ENCODE assay signal across 9 mouse cellular contexts in the genomic region with DNA sequence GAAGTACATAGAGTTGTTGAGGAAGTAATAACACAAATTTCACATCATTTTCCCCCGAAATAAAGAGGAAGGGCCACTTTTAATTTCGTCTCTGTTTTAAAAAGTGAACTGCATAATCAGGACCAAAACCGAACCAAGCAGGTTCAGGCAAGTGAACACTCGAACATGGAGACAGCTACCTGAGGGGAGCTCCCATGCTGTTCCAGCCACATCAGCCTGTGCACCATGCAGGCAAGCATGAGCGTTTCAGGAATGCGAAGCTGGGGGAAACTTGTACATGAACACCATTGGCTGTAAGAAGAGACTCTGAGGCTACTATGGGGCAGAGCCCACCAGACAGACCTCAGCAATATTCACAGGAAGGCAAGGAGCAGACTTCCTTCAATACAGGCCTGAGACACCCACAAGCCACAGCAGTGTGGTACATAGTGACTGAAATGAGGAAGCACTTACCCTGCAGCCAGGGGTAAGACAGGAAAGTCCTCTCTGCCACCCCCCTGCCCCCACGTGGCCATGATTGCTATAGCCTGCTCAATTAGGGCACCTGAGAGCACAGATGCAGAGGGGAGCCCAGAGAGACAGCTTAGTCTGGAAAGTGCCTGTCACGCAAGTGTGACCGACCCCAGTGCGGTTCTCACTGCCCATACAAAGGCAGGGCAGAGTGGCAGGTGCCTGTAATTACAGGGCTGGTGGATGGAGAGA. TPM values are rescaled to one million over a fixed set of nuclear protein-coding genes. Genes with fewer than 3 reads are reported as not detected.
DNase-seq lines count a peak whose midpoint lies in the region; ATAC-seq and TF ChIP-seq lines count a peak whose summit lies in the region.
"Had no signal": no experiment of that assay in that cellular context is flagged by ENCODE, and none has a peak within 500 bp of the region (broad histone marks: within the 10 kb centered on the region; RNA-seq: fewer than 3 reads in every experiment).

No protein-coding gene starts in this region.

- no peak overlapping the region for H3K4me2 ChIP-seq in limb, embryonic 15.5 days

- H3K36me3 ChIP-seq in kidney, adult 2 months (ENCODE audit: control insufficient read depth, insufficient read depth, low read length): no peaks in the 10 kb centered on the region
- no peaks in the 10 kb centered on the region for H3K36me3 ChIP-seq in limb, embryonic 15.5 days

- H3K27ac ChIP-seq in kidney, adult 2 months (ENCODE audit: insufficient read depth, low read depth, low read length): no peak overlapping the region
- peak overlapping the region; percentile 44 for H3K27ac ChIP-seq in limb, embryonic 15.5 days

- WGBS in kidney, adult 2 months: 58% methylated on average over 10 of the region's 10 CpGs
- WGBS in limb, embryonic 15.5 days: 40% methylated on average over 10 of the region's 10 CpGs

- no peaks in the 10 kb centered on the region for H3K9me3 ChIP-seq in limb, embryonic 15.5 days

- TF ChIP-seq CTCF in kidney, adult 2 months (conservative IDR thresholded peaks at IDR 0.05; ENCODE audit: insufficient read depth, insufficient read length, low read depth, low read length): 0 out of 2 replicates have a peak, but pooled peaks have one; percentile 1

- no peaks in the 10 kb centered on the region for H3K4me1 ChIP-seq in kidney, adult 2 months (ENCODE audit: control insufficient read depth, insufficient read depth, low read length)
- H3K4me1 ChIP-seq in limb, embryonic 15.5 days: peaks cover 13% of the 10 kb centered on the region; the same call in 1 of the 2 replicates

- no peak overlapping the region for H3K9ac ChIP-seq in limb, embryonic 15.5 days

- no peak for ATAC-seq in limb, embryonic 15.5 days (ENCODE audit: insufficient number of reproducible peaks, low FRiP score, low TSS enrichment, low read depth)

- no peaks in the 10 kb centered on the region for H3K27me3 ChIP-seq in kidney, adult 2 months (replicated peaks; ENCODE audit: control insufficient read depth, insufficient read depth, low read length)
- no peaks in the 10 kb centered on the region for H3K27me3 ChIP-seq in limb, embryonic 15.5 days

- no peak overlapping the region for H3K4me3 ChIP-seq in kidney, adult 2 months (ENCODE audit: insufficient read depth, low read depth, low read length)
- H3K4me3 ChIP-seq in limb, embryonic 15.5 days: no peak overlapping the region

- TF ChIP-seq POLR2A in kidney, adult 2 months (IDR thresholded peaks at IDR 0.05; ENCODE audit: low read depth, low read length): no peak

- DNase-seq in kidney, adult 2 months: no peak
- no peak for DNase-seq in kidney, adult 11 months
- DNase-seq in CD8-positive naive resting alpha-beta T cell, adult 2 months (ENCODE audit: low read depth in 2 of 2, low spot score in 2 of 2): peak; percentile 35 to 42
- DNase-seq in spleen, adult 12 weeks (ENCODE audit: low spot score): peak; percentile 43
- no peak for DNase-seq in frontal cortex, postnatal 25 days (ENCODE audit: low spot score in 2 of 2)
- DNase-seq in testis, postnatal 10 days (ENCODE audit: low spot score): no peak
- DNase-seq in heart, adult 9 months (ENCODE audit: low spot score in 2 of 2): no peak

RNA-seq across cellular contexts. Expression of a gene that starts 33.1 kb away (rescaled TPM):
- 3.1 and 4.1 TPM in 2 replicates for polyA plus RNA-seq in kidney, adult 2 months (2012; rRNA removed)
- polyA plus RNA-seq in limb, embryonic 15.5 days (2015; fragmentation: Nextera tagmentation; extraction: Ambion mirVana): 4.0 and 4.6 TPM in 2 replicates

RNA-seq across cellular contexts. Expression of a gene that starts 37.1 kb away (rescaled TPM):
- polyA plus RNA-seq in kidney, adult 2 months (2012; rRNA removed): not detected in 2 replicates
- polyA plus RNA-seq in limb, embryonic 15.5 days (2015; fragmentation: Nextera tagmentation; extraction: Ambion mirVana): not detected in 2 replicates

RNA-seq across cellular contexts. Expression of a gene that starts 42.0 kb away (rescaled TPM):
- 0.36 TPM in 1 of 2 replicates, not detected in the other for polyA plus RNA-seq in kidney, adult 2 months (2012; rRNA removed)
- polyA plus RNA-seq in limb, embryonic 15.5 days (2015; fragmentation: Nextera tagmentation; extraction: Ambion mirVana): not detected in 2 replicates
- polyA plus RNA-seq: embryonic facial prominence, embryonic 11.5 days had no signal

RNA-seq across cellular contexts. Expression of a gene that starts 43.5 kb away (rescaled TPM):
- not detected in 2 replicates for polyA plus RNA-seq in kidney, adult 2 months (2012; rRNA removed)
- not detected in 2 replicates for polyA plus RNA-seq in limb, embryonic 15.5 days (2015; fragmentation: Nextera tagmentation; extraction: Ambion mirVana)
- polyA plus RNA-seq: embryonic facial prominence, embryonic 11.5 days had no signal

RNA-seq across cellular contexts. Expression of a gene that starts 47.4 kb away (rescaled TPM):
- 830 and 897 TPM in 2 replicates for polyA plus RNA-seq in kidney, adult 2 months (2012; rRNA removed)
- polyA plus RNA-seq in limb, embryonic 15.5 days (2015; fragmentation: Nextera tagmentation; extraction: Ambion mirVana): 392 and 426 TPM in 2 replicates

Comparison
In these comparisons a context has a peak if more than half of its experiments do, and no peak if none do; other contexts are left out.
1. DNase-seq: peak in CD8-positive naive resting alpha-beta T cell, adult 2 months (2 of 2) and spleen, adult 12 weeks (single experiment); none in kidney, adult 2 months (single experiment), kidney, adult 11 months (single experiment), frontal cortex, postnatal 25 days (0 of 2), testis, postnatal 10 days (single experiment) and heart, adult 9 months (0 of 2).